Mouse (Mus musculus): ENCODE results near the gene A930004D18Rik.

DNA sequence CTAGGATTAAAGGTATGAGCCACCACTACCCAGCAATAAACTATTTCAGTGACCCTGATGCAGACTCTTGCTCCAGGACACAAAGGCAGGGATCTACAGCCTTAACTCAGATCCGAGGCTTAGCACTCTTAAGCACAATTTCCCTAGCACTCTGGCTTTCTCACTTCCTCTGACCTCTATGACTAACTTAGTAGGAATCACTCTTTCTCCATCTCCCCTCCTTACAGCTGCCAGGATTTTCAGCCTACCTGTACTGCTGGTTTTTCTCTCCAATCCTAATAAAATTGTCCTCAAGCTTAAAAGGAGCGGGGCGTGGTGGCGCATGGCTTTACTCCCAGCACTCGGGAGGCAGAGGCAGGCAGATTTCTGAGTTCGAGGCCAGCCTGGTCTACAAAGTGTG is 20.2 kb downstream of the A930004D18Rik start:
- TF ChIP-seq CTCF (IDR thresholded peaks at IDR 0.05; ENCODE audit: low read depth, low read length) (no peak), POLR2A (IDR thresholded peaks at IDR 0.05; ENCODE audit: borderline replicate concordance, low read depth, low read length) (no peak)
